Mouse (Mus musculus) thymus, postnatal 10 days (tissue): ENCODE results near the gene Lsm4.

ENCODE experiments used
- DNase-seq, 2 experiments: peaks; one replicate each; pipeline ENCODE4 v3.0.0; 2021; ENCODE audit warnings: low spot score in 2 of 2

Lsm4 gene

GRCm38 (mm10) chr8:70673079-70673856 is at the start of gene Lsm4:
TSS of gene Lsm4 (plus strand) at chr8:70673248.
- peak; percentile 97 to 98 for DNase-seq

- DNase-seq: peak in 1 of 2 experiments; percentile 64
Measured at GRCm38 (mm10) chr8:70625104-70625503, 47.9 kb upstream of the Lsm4 start.

DNA sequence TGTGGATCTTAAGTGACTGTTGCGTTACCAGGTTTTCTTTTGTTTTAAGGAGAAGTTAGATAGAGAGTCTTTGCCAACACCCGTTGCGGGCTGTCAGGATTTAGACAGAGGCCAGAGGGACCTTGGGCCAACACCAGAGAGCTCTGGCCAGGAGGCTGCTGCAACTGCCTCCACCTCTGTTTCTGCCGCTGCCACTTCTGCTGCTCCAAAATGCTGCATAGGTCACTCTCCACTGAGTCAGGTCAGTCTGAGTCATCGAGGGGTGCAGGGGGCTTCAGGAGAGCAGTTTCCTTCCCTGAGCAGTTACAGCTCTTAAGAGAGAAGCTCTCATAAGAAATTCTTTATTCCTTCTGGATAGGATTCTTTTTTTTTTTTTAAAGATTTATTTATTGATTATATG is 46.0 kb upstream of the Lsm4 start:
- no peak for DNase-seq

- DNase-seq: no peak
Measured at GRCm38 (mm10) chr8:70628986-70629490, 44.0 kb upstream of the Lsm4 start.

DNA sequence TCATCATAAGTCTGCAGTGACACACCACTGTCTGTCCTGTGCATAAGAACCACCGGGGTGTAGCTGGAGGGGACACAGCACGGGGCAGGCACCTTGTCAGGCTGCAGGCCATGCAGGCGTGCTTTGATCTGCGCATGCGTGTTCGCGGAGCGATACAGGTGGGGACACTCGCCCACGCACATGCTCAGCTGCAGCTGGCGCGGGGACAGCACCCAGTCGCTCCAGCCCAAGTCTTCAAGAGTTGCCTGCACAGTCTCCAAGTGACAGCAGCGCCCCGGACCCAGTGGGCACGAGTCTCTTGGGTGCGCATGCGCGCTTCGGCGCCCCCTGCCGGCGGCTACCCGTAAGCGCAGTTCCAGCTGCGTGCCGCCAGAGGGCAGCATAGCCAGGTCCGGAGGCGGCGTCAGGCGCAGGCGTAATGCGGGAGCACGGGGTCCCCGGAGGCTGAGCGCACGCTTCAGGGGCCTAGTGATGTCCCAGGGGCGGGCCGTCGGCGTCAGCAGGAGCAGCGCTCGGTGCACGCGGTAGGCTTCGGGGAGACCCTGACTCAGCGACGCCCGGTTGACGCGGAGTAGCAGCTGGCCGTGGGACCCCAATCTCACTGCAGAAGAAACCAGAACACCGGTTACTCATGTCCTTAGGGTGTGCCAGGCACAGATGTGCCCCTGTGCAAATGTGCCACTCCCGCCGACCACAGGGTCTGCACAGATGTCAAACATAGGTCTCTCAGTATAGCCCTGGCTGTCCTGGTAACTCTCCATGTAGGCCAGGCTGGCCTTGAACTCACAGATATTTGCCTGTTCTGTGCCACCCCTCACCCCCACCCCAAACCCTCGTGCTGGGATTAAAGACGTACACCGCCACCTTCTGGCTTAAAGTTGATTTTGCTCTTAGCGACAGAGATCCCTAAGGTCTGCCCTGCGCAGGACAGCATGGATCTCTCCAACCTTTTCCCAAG is 43.2 kb upstream of the Lsm4 start:
- DNase-seq: peak; percentile 88 to 89

DNA sequence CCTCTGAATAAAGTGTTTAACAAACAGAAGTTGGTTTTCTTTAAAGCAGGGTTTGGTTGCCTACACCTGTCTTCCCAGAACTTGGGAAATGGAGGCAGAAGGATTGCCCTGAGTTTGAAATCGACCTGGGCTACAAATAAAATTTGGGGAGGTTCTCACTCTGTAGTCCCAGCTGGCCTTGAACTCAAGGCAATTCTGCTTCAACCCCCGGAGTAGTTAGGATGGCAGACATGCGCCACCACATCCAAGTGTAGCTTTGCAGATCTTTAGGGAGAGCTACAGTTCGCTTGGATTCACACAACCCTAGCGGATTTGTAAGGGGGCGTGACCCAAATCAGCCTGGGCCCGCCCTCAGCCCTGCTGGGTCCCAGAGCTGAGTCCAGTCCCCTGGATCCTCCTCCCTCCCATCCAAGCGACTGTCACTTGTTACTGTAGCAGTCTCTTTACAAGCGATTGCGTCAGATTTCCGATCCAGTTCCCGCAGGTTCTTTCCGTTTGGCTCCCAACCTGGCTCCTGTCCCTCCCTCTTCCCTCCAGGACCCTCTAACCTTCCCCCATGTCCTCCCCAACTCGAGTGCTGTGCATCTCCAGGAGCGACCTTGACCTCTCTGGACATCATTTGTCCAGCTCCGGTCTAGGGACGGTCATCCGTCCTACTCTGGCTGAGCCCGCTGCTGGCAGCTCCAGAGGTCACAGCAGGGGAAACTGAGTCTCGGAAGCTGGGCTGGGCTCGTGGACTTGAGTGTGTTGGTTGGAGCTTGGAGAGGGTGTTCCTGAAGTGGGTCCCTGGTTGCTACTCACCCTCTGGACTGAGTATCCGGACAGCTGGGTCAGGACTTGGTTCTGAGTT is 42.3 kb upstream of the Lsm4 start:
- DNase-seq: no peak

DNA sequence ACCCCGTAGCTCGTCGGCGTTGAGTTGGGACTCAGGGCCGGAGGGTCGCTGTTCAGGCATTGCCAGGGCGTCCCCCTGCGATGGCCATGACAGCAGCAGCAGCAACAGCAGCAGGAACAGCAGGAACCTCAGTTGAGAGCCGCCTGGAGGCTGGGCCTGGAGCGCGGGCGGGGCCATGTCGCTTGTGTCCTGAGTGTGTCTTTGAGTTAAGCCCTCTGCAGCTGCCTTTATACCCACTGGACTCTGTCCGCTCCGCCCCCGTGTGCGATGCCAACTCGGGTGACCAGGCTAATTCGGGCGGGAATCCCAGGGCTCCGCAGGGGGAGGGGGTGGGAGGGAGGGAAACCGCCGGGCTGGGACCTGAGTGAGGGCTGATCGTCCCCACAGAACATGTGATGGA is 41.6 kb upstream of the Lsm4 start:
- no peak for DNase-seq

DNA sequence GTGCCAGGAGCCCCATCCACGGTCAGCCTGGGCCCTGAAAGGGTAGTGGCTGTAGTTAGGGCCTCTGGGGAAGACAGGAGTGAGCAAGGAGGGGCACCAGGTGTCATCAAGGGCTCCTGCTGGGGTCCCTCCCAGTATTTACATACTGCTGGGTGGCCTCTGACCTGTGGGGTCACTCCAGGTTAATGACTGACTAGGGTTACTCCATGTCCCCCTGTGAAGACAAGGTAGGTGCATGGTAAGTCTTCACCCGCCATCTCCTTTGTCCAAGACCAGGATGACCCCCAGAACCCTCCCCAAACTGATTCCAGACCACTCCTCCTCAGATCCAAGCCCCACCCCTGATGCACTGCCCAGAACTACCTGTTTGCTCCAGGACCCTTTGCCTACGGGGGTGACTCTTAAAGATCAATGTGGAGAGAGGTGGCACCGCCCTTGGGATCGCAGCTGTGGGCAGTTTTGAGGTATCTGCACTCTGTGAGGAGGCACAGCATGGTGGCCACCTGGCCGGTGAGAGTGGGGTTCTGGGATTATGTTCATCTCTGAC is 40.6 kb upstream of the Lsm4 start, which contains the start of gene Gdf15:
Gene Gdf15 (minus strand): TSS at position 111 of the 547 bp plus-strand sequence.
- no peak for DNase-seq

- DNase-seq: no peak
Measured at GRCm38 (mm10) chr8:70634066-70634465, 39.0 kb upstream of the Lsm4 start.

DNA sequence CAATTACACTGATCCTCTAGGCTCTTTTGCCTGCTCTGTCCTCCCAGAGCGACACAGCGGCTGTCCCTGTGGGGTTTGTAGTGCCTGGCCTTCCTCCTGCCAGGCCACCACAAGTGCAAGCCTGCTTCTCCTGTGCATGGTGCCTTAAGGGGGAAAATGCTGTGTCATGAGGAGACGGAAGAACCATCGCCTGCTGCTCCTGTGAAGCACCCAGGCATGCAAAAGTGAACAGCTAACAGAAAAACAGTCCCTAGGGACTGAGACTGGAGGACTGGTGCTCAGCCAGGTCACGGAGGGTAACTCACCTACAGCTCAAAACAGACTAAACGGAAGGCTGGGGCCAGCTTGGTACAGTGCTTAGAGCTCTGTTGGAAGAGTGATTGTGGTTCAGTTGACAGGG is 37.5 kb upstream of the Lsm4 start:
- DNase-seq: no peak

GRCm38 (mm10) chr8:70636838-70637237 is 36.2 kb upstream of the Lsm4 start:
- no peak for DNase-seq

DNA sequence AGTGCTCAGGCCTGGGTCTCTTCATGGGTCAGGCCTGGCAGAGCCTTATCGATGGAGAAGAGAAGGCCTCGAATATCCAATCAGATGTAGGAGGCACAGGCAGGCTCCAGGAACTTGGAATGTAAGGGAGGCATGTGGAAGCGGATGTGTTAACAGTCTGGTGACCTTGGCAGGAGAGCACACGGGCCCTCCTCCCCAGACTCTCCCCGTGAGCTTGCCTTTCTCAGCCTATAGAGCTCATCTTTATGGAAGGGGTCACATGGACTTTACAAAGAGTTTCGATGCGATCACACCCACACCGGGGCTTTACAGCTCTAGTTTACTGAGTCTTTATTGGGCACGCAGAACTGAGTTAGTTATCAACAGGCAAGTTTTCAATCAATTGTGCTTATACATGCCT is 34.3 kb upstream of the Lsm4 start:
- DNase-seq: no peak

GRCm38 (mm10) chr8:70643019-70643418 is 30.0 kb upstream of the Lsm4 start:
- DNase-seq: no peak

GRCm38 (mm10) chr8:70644065-70644464 is 29.0 kb upstream of the Lsm4 start:
- no peak for DNase-seq

GRCm38 (mm10) chr8:70645501-70646224 is 27.4 kb upstream of the Lsm4 start:
- no peak for DNase-seq

DNA sequence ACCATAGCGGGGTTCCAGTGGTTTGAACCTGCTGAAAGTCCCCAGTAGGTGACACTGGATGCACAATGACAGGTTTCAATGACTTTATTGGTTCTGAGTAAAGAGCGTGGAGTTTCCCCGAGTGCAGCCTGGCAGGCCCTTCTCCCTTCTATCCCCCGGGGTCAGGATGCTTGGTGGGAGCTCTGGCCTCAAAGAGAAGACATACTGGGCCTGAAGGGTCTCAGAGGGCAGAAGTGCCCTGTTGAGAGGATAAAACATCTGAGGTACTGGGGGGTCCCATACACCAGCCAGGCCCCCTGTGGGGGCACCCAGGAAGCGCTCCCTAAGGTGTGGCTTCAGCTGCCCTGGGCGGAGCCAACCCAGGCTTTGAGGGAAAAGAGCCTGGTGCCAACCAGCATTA is 26.7 kb upstream of the Lsm4 start:
- no peak for DNase-seq

DNA sequence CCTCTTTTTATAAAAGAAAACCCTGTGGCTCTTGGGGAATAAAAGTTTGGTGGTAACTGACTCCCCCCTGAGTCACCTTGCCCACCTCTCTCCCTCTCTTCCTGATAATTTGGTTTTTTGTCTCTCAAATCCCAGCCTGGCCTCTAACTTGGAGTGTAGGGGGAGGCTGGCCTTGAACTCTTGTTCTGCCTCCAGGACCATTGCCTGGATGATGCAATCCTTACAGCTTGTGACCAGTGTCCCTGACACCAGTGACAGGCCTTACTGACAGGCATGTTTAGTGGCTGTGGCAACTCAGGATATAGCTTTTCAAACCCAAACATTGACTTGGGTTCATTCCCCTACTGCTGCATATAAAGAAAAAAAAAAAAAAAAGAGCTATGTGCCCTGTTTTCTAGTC is 26.3 kb upstream of the Lsm4 start:
- DNase-seq: no peak

DNA sequence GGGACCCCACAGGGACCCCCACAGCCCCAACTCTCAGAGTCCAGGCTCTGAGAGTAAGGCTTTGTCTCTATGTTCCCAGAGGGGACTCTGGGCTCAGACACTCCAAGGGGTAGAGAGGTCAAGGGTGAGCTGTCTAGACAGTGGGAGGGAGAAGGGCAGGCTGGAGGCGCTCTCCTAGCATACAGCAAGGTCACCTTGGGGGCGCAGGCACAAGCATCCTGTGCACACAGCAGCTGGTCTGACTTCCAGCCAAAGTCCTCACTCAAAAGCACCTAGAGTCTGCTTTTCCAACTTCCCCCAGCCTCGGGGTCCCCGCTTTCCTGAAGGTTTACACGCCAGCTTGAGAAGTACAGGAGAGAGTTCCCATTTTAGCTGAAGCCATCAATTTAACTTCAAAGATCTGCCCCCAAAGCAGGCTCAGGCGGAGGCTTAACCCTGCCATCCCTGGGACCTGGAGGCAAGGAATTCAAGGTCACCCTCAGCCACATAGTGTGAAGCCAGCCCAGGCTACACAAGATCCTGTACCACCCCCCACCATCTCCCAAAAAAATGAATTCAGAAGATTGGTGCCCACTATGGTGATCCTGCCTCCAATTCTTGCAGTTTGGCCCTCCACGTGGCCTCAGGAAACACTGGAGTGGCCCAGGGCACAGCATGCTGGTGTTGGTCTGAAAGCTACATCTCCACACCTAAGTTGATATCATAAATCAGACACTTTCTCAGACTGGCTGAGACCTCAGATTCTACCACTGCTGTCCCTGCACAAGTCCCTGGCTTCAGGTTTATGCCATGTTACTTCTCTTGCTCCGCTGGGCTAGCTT is 25.5 kb upstream of the Lsm4 start:
- no peak for DNase-seq

DNA sequence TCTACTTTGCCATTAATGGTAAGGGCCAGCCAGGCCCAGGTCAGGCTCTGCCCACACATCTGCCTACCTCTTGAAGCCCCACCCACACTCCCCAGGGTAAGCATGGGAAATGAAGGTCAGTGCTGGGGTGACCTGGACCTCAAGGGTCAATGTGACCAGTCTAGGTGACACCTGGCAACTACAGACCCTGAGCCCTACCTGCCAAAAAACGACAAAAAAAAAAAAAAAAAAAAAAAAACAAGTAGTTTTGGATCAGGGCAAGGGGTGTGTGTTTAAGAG is 24.9 kb upstream of the Lsm4 start:
- DNase-seq: no peak

- no peak for DNase-seq
Measured at GRCm38 (mm10) chr8:70648921-70649320, 24.1 kb upstream of the Lsm4 start.
